Mouse (Mus musculus) kidney, adult 2 months (tissue): ENCODE measurements around the gene Krt2.

ENCODE experiments used
- CTCF ChIP-seq: fragments of 200-500 bp; conservative IDR thresholded peaks from 2 replicates; pipeline ENCODE4 v1.5.1; 2011; ENCODE audit warnings: low read depth, mild to moderate bottlenecking, control low read depth, low read length, moderate library complexity, mixed read lengths; ENCODE audit not compliant: insufficient read depth, insufficient read length
- POLR2A ChIP-seq: fragments of 200-500 bp; IDR thresholded peaks from one replicate; pipeline ENCODE4 v1.6.1; 2011; ENCODE audit warnings: low read depth, low read length, control low read depth

- TF ChIP-seq CTCF (no peak), POLR2A (no peak)
These were observed 38.7 kb upstream of the Krt2 start for GRCm38 (mm10) chr15:101856696-101857095.
